Mouse (Mus musculus) limb, embryonic 10.5 days (tissue): ENCODE measurements around the gene Hist4h4. TPM values are rescaled to one million over a fixed set of nuclear protein-coding genes. Genes with fewer than 3 reads are reported as not detected.

Source experiments
- DNase-seq: peaks from one replicate; pipeline ENCODE4 v3.0.0-alpha.2; 2017; ENCODE audit warnings: low spot score
- H3K27ac ChIP-seq: fragments of 300-500 bp; sonication (generic); 2 replicates; pipeline ENCODE4 v1.5.1; 2016; ENCODE audit warnings: mild to moderate bottlenecking
- H3K27me3 ChIP-seq: fragments of 300-500 bp; sonication (generic); 2 replicates; pipeline ENCODE4 v1.6.1; 2016; ENCODE audit warnings: low read depth, mild to moderate bottlenecking; ENCODE audit not compliant: poor library complexity, severe bottlenecking
- H3K36me3 ChIP-seq: fragments of 300-500 bp; sonication (generic); 2 replicates; pipeline ENCODE4 v1.6.1; 2016; ENCODE audit warnings: mild to moderate bottlenecking, moderate library complexity
- H3K4me1 ChIP-seq: fragments of 300-500 bp; sonication (generic); 2 replicates; pipeline ENCODE4 v1.6.1; 2016
- H3K4me3 ChIP-seq: fragments of 300-500 bp; sonication (generic); 2 replicates; pipeline ENCODE4 v1.5.1; 2016; ENCODE audit warnings: mild to moderate bottlenecking, moderate library complexity
- H3K9me3 ChIP-seq: fragments of 300-500 bp; sonication (generic); replicated peaks from 2 replicates; pipeline ENCODE4 v1.6.1; 2016; ENCODE audit warnings: mild to moderate bottlenecking
- WGBS: fragments of 180-500 bp; shearing (Covaris S2); methylation state at CpG from one replicate; pipeline ENCODE4 v1.1.7; 2016; 5-methylcytosine and 5-hydroxymethylcytosine counted together
- polyA plus RNA-seq: library from polyadenylated mRNA; unstranded; fragments of >200 nt; fragmentation: Nextera tagmentation; extraction: Ambion mirVana; gene quantifications from 2 replicates; pipeline ENCODE4 v1.2.1, GENCODE M21; 2016

Gene Hist4h4
- polyA plus RNA-seq, 1 experiment from 2014 or later: 0.65 TPM

- Histone ChIP-seq H3K4me3 (no peak overlapping the region), H3K36me3 (no peaks in the 10 kb centered on the region), H3K9me3 (no peaks in the 10 kb centered on the region), H3K27me3 (no peaks in the 10 kb centered on the region), H3K4me1 (peaks cover 30% of the 10 kb centered on the region), H3K27ac (no peak overlapping the region)
- WGBS: 60% methylated on average over 1 of the region's 1 CpGs
- no peak for DNase-seq
Observed at GRCm38 (mm10) chr6:136795110-136795509, 9.1 kb downstream of the Hist4h4 start.

GRCm38 (mm10) chr6:136793831-136794525 lies 10.2 kb downstream of the Hist4h4 start:
- no peaks in the 10 kb centered on the region for H3K27me3 ChIP-seq
- H3K4me1 ChIP-seq: peaks cover 30% of the 10 kb centered on the region
- peak overlapping the region; percentile 86 for H3K27ac ChIP-seq
- H3K9me3 ChIP-seq: no peaks in the 10 kb centered on the region
- H3K36me3 ChIP-seq: no peaks in the 10 kb centered on the region
- peak; percentile 69 for DNase-seq
- under 1% methylated on average over 24 of the region's 24 CpGs for WGBS
- peak overlapping the region; percentile 56 for H3K4me3 ChIP-seq

- 20% methylated on average over 16 of the region's 16 CpGs for WGBS
- peak; percentile 55 for DNase-seq
- peak overlapping the region; percentile 86 for H3K27ac ChIP-seq
Observed at GRCm38 (mm10) chr6:136792884-136793758, 11.1 kb downstream of the Hist4h4 start.

GRCm38 (mm10) chr6:136789391-136789971 lies 14.7 kb downstream of the Hist4h4 start:
- Histone ChIP-seq H3K27me3 (no peaks in the 10 kb centered on the region), H3K27ac (no peak overlapping the region; the same call in 1 of the 2 replicates), H3K9me3 (no peaks in the 10 kb centered on the region), H3K36me3 (no peaks in the 10 kb centered on the region), H3K4me1 (peaks cover 23% of the 10 kb centered on the region), H3K4me3 (no peak overlapping the region)
- 69% methylated on average over 5 of the region's 5 CpGs for WGBS
- DNase-seq: no peak

More at GRCm38 (mm10) chr6:136792884-136793758, 11.1 kb downstream of the Hist4h4 start:
- peaks cover 30% of the 10 kb centered on the region for H3K4me1 ChIP-seq
- H3K36me3 ChIP-seq: no peaks in the 10 kb centered on the region
- peak overlapping the region; percentile 56 for H3K4me3 ChIP-seq
- no peaks in the 10 kb centered on the region for H3K27me3 ChIP-seq
- no peaks in the 10 kb centered on the region for H3K9me3 ChIP-seq

- no peak for DNase-seq
- Histone ChIP-seq H3K4me1 (peaks cover 18% of the 10 kb centered on the region), H3K27me3 (no peaks in the 10 kb centered on the region), H3K4me3 (no peak overlapping the region), H3K36me3 (no peaks in the 10 kb centered on the region), H3K9me3 (no peaks in the 10 kb centered on the region), H3K27ac (no peak overlapping the region)
- WGBS: 91% methylated on average over 9 of the region's 9 CpGs
Observed at GRCm38 (mm10) chr6:136782761-136783160, 21.5 kb downstream of the Hist4h4 start.

- Histone ChIP-seq H3K27ac (no peak overlapping the region), H3K4me3 (no peak overlapping the region), H3K4me1 (peaks cover 18% of the 10 kb centered on the region), H3K27me3 (no peaks in the 10 kb centered on the region), H3K36me3 (no peaks in the 10 kb centered on the region), H3K9me3 (no peaks in the 10 kb centered on the region)
- 90% methylated on average over 12 of the region's 12 CpGs for WGBS
- no peak for DNase-seq
Observed at GRCm38 (mm10) chr6:136782146-136782545, 22.1 kb downstream of the Hist4h4 start.

- Histone ChIP-seq H3K4me1 (peaks cover 18% of the 10 kb centered on the region), H3K36me3 (no peaks in the 10 kb centered on the region), H3K27ac (no peak within 1 kb of the TSS; the same call in 1 of the 2 replicates), H3K9me3 (no peaks in the 10 kb centered on the region), H3K4me3 (no peak within 1 kb of the TSS), H3K27me3 (no peaks in the 10 kb centered on the region)
- WGBS: 75% methylated on average over 20 of the region's 20 CpGs
- DNase-seq: no peak
Observed at GRCm38 (mm10) chr6:136781377-136781986, 22.7 kb downstream of the Hist4h4 start, which contains the start of gene Gucy2c. TSS of gene Gucy2c (minus strand) at chr6:136781765.

GRCm38 (mm10) chr6:136776392-136776791 lies 27.8 kb downstream of the Hist4h4 start:
- Histone ChIP-seq H3K36me3 (no peaks in the 10 kb centered on the region), H3K27ac (no peak overlapping the region), H3K4me1 (peaks cover 4% of the 10 kb centered on the region; the same call in 1 of the 2 replicates), H3K27me3 (no peaks in the 10 kb centered on the region), H3K4me3 (no peak overlapping the region), H3K9me3 (no peaks in the 10 kb centered on the region)
- 89% methylated on average over 1 of the region's 1 CpGs for WGBS
- no peak for DNase-seq

- Histone ChIP-seq H3K9me3 (no peaks in the 10 kb centered on the region), H3K27ac (no peak overlapping the region), H3K4me3 (no peak overlapping the region), H3K4me1 (no peaks in the 10 kb centered on the region), H3K27me3 (no peaks in the 10 kb centered on the region), H3K36me3 (no peaks in the 10 kb centered on the region)
- WGBS: 84% methylated on average over 7 of the region's 7 CpGs
- DNase-seq: no peak
Observed at GRCm38 (mm10) chr6:136769859-136770258, 34.4 kb downstream of the Hist4h4 start.

GRCm38 (mm10) chr6:136769143-136769542 lies 35.1 kb downstream of the Hist4h4 start:
- no peaks in the 10 kb centered on the region for H3K27me3 ChIP-seq
- DNase-seq: no peak
- WGBS: 90% methylated on average over 8 of the region's 8 CpGs

GRCm38 (mm10) chr6:136763912-136764311 lies 40.3 kb downstream of the Hist4h4 start:
- WGBS: 97% methylated on average over 1 of the region's 1 CpGs
- Histone ChIP-seq H3K27me3 (no peaks in the 10 kb centered on the region), H3K4me3 (no peak overlapping the region), H3K4me1 (no peaks in the 10 kb centered on the region), H3K27ac (no peak overlapping the region), H3K36me3 (no peaks in the 10 kb centered on the region), H3K9me3 (no peaks in the 10 kb centered on the region)
- DNase-seq: no peak

More at GRCm38 (mm10) chr6:136769143-136769542, 35.1 kb downstream of the Hist4h4 start:
- no peak overlapping the region for H3K4me3 ChIP-seq
- H3K36me3 ChIP-seq: no peaks in the 10 kb centered on the region
- no peak overlapping the region for H3K27ac ChIP-seq
- H3K4me1 ChIP-seq: no peaks in the 10 kb centered on the region
- no peaks in the 10 kb centered on the region for H3K9me3 ChIP-seq
